Mouse (Mus musculus): ENCODE data around the gene Slc39a11.

- TF ChIP-seq CTCF (IDR thresholded peaks at IDR 0.05) (no peak), EP300 (IDR thresholded peaks at IDR 0.05) (no peak)
Observed at GRCm38 (mm10) chr11:113512150-113512549, 137.7 kb downstream of the Slc39a11 start.

Data from lung, postnatal 0 days (tissue).